Mouse (Mus musculus) CH12.LX (cell line): ENCODE results near the gene Fam178b. TPM values are rescaled to one million over a fixed set of nuclear protein-coding genes. Genes with fewer than 3 reads are reported as not detected.

Experiments
- DNase-seq: peaks from one replicate; pipeline ENCODE4 v3.0.0-alpha.2; 2013; ENCODE audit errors: extremely low read depth
- H3K27ac ChIP-seq: 2 replicates; pipeline ENCODE4 v1.5.1; 2012; ENCODE audit warnings: low read depth, mild to moderate bottlenecking, control low read depth, moderate library complexity; ENCODE audit not compliant: insufficient read depth
- H3K27me3 ChIP-seq: replicated peaks from 2 replicates; pipeline ENCODE3; 2012; ENCODE audit warnings: inconsistent platforms
- H3K36me3 ChIP-seq, 2 experiments: replicated peaks in 1 of 2; 2 replicates each; pipeline versions ENCODE3 to v1.6.1; 2012; ENCODE audit warnings: inconsistent platforms in 1 of 2, low read length in 1 of 2, mild to moderate bottlenecking in 1 of 2, mixed read lengths in 1 of 2, moderate library complexity in 1 of 2; ENCODE audit not compliant: control insufficient read depth in 1 of 2, insufficient read depth in 1 of 2
- H3K4me1 ChIP-seq, 2 experiments: 2 replicates each; pipeline ENCODE4 v1.6.1; 2012; ENCODE audit warnings: inconsistent platforms in 1 of 2, moderate library complexity in 1 of 2; ENCODE audit not compliant: insufficient read depth in 2 of 2, control insufficient read depth in 1 of 2
- H3K4me2 ChIP-seq: 2 replicates; pipeline ENCODE4 v1.6.1; 2012; ENCODE audit warnings: low read depth, mild to moderate bottlenecking, control low read depth; ENCODE audit not compliant: poor library complexity, insufficient read depth, severe bottlenecking
- H3K4me3 ChIP-seq, 3 experiments: fragments of 150-350 bp in 1 of 3; sonication (generic) in 1 of 3; replicated peaks in 1 of 3; 2 replicates each; pipeline versions ENCODE3 to v1.5.1; 2011 to 2012; ENCODE audit warnings: low read depth in 2 of 3, low read length in 2 of 3, mild to moderate bottlenecking in 2 of 3, moderate library complexity in 2 of 3, control low read depth in 1 of 3, improper control_type of control experiment in 1 of 3, inconsistent platforms in 1 of 3, mixed read lengths in 1 of 3; ENCODE audit not compliant: poor library complexity in 1 of 3
- H3K79me2 ChIP-seq: replicated peaks from 2 replicates; pipeline ENCODE4 v1.6.1; 2012; ENCODE audit warnings: mild to moderate bottlenecking, moderate library complexity; ENCODE audit not compliant: control insufficient read depth, poor library complexity, insufficient read depth, severe bottlenecking; ENCODE audit errors: extremely low read depth
- H3K9ac ChIP-seq: 2 replicates; pipeline ENCODE4 v1.6.1; 2012; ENCODE audit warnings: low read depth, mild to moderate bottlenecking, control low read depth, moderate library complexity; ENCODE audit not compliant: insufficient read depth
- H3K9me3 ChIP-seq: replicated peaks from 2 replicates; pipeline ENCODE3; 2012; ENCODE audit warnings: low read length, inconsistent platforms, mixed read lengths
- BHLHE40 ChIP-seq: IDR thresholded peaks from 2 replicates; pipeline ENCODE4 v1.6.1; 2011; ENCODE audit warnings: mild to moderate bottlenecking, low read depth, low read length, improper control_type of control experiment
- CHD2 ChIP-seq: IDR thresholded peaks from 2 replicates; pipeline ENCODE4 v1.6.1; 2011; ENCODE audit warnings: low read length, improper control_type of control experiment
- CTCF ChIP-seq, 2 experiments: IDR thresholded peaks in 1 of 2; conservative IDR thresholded peaks in 1 of 2; 2 replicates each; pipeline ENCODE4 v1.5.1; 2011 to 2012; ENCODE audit warnings: low read depth in 2 of 2, low read length in 2 of 2, improper control_type of control experiment in 1 of 2, inconsistent platforms in 1 of 2, mild to moderate bottlenecking in 1 of 2, moderate library complexity in 1 of 2
- E2F4 ChIP-seq: IDR thresholded peaks from 2 replicates; pipeline ENCODE4 v1.6.1; 2011; ENCODE audit warnings: low read depth, low read length, improper control_type of control experiment; ENCODE audit not compliant: insufficient replicate concordance
- ELF1 ChIP-seq: IDR thresholded peaks from 2 replicates; pipeline ENCODE4 v1.6.1; 2014; ENCODE audit warnings: low read depth, mild to moderate bottlenecking, inconsistent platforms, low read length, improper control_type of control experiment
- EP300 ChIP-seq: IDR thresholded peaks from 2 replicates; pipeline ENCODE4 v1.6.1; 2011; ENCODE audit warnings: low read length, improper control_type of control experiment
- ETS1 ChIP-seq: conservative IDR thresholded peaks from 2 replicates; pipeline ENCODE4 v1.6.1; 2012; ENCODE audit warnings: low read depth, mild to moderate bottlenecking, inconsistent platforms, low read length, improper control_type of control experiment, moderate library complexity
- HCFC1 ChIP-seq: IDR thresholded peaks from 2 replicates; pipeline ENCODE4 v1.6.1; 2012; ENCODE audit warnings: low read depth, mild to moderate bottlenecking, inconsistent platforms, low read length, improper control_type of control experiment
- IRF4 ChIP-seq: IDR thresholded peaks from 2 replicates; pipeline ENCODE4 v1.6.1; 2014; ENCODE audit warnings: low read depth, mild to moderate bottlenecking, inconsistent platforms, low read length, improper control_type of control experiment
- JUND ChIP-seq: conservative IDR thresholded peaks from 2 replicates; pipeline ENCODE4 v1.6.1; 2011; ENCODE audit warnings: low read depth, low read length, improper control_type of control experiment
- KAT2A ChIP-seq: IDR thresholded peaks from 2 replicates; pipeline ENCODE4 v1.6.1; 2012; ENCODE audit warnings: low read length, improper control_type of control experiment, inconsistent platforms; ENCODE audit not compliant: insufficient replicate concordance
- MAFK ChIP-seq: IDR thresholded peaks from 2 replicates; pipeline ENCODE4 v1.6.1; 2011; ENCODE audit warnings: low read length, improper control_type of control experiment; ENCODE audit not compliant: insufficient replicate concordance
- MAX ChIP-seq: IDR thresholded peaks from 2 replicates; pipeline ENCODE4 v1.6.1; 2011; ENCODE audit warnings: low read length, improper control_type of control experiment
- MEF2A ChIP-seq: IDR thresholded peaks from 2 replicates; pipeline ENCODE4 v1.6.1; 2014; ENCODE audit warnings: low read depth, mild to moderate bottlenecking, inconsistent platforms, low read length, improper control_type of control experiment, borderline replicate concordance
- MXI1 ChIP-seq: IDR thresholded peaks from 2 replicates; pipeline ENCODE4 v1.6.1; 2011; ENCODE audit warnings: mild to moderate bottlenecking, low read depth, low read length, improper control_type of control experiment
- MYC ChIP-seq: IDR thresholded peaks from 2 replicates; pipeline ENCODE4 v1.6.1; 2011; ENCODE audit warnings: low read depth, mild to moderate bottlenecking, improper control_type of control experiment, low read length
- NELFE ChIP-seq: IDR thresholded peaks from 2 replicates; pipeline ENCODE4 v1.6.1; 2011; ENCODE audit warnings: low read depth, low read length, improper control_type of control experiment
- NRF1 ChIP-seq: IDR thresholded peaks from 2 replicates; pipeline ENCODE4 v1.6.1; 2014; ENCODE audit warnings: low read depth, mild to moderate bottlenecking, inconsistent platforms, low read length, improper control_type of control experiment, moderate library complexity
- PAX5 ChIP-seq: IDR thresholded peaks from 2 replicates; pipeline ENCODE4 v1.6.1; 2012; ENCODE audit warnings: low read length, inconsistent platforms, mixed read lengths
- POLR2A ChIP-seq: IDR thresholded peaks from 2 replicates; pipeline ENCODE4 v1.6.1; 2011; ENCODE audit warnings: low read depth, mild to moderate bottlenecking, improper control_type of control experiment, low read length
- POLR2AphosphoS2 ChIP-seq: IDR thresholded peaks from 2 replicates; pipeline ENCODE4 v1.6.1; 2011; ENCODE audit warnings: low read depth, low read length, improper control_type of control experiment
- RAD21 ChIP-seq: IDR thresholded peaks from 2 replicates; pipeline ENCODE4 v1.6.1; 2011; ENCODE audit warnings: low read depth, mild to moderate bottlenecking, low read length, improper control_type of control experiment, moderate library complexity
- RCOR1 ChIP-seq: conservative IDR thresholded peaks from 2 replicates; pipeline ENCODE4 v1.6.1; 2012; ENCODE audit warnings: low read depth, mild to moderate bottlenecking, inconsistent platforms, low read length, improper control_type of control experiment
- SIN3A ChIP-seq: IDR thresholded peaks from 2 replicates; pipeline ENCODE4 v1.6.1; 2012; ENCODE audit warnings: low read length, improper control_type of control experiment, inconsistent platforms
- SMC3 ChIP-seq: IDR thresholded peaks from 2 replicates; pipeline ENCODE4 v1.6.1; 2011; ENCODE audit warnings: low read depth, low read length, improper control_type of control experiment
- TBP ChIP-seq: conservative IDR thresholded peaks from 2 replicates; pipeline ENCODE4 v1.6.1; 2011; ENCODE audit warnings: low read depth, low read length, improper control_type of control experiment
- TCF12 ChIP-seq: IDR thresholded peaks from 2 replicates; pipeline ENCODE4 v1.6.1; 2014; ENCODE audit warnings: low read depth, mild to moderate bottlenecking, inconsistent platforms, low read length, improper control_type of control experiment
- UBTF ChIP-seq: IDR thresholded peaks from 2 replicates; pipeline ENCODE4 v1.6.1; 2012; ENCODE audit warnings: low read depth, mild to moderate bottlenecking, inconsistent platforms, low read length, improper control_type of control experiment, moderate library complexity
- USF1 ChIP-seq: IDR thresholded peaks from 2 replicates; pipeline ENCODE4 v1.6.1; 2014; ENCODE audit warnings: low read depth, mild to moderate bottlenecking, inconsistent platforms, low read length, improper control_type of control experiment
- USF2 ChIP-seq: conservative IDR thresholded peaks from 2 replicates; pipeline ENCODE4 v1.6.1; 2011; ENCODE audit warnings: low read depth, low read length, improper control_type of control experiment
- ZC3H11A ChIP-seq: IDR thresholded peaks from 2 replicates; pipeline ENCODE4 v1.6.1; 2012; ENCODE audit warnings: low read depth, mild to moderate bottlenecking, inconsistent platforms, low read length, improper control_type of control experiment
- ZKSCAN1 ChIP-seq: IDR thresholded peaks from 2 replicates; pipeline ENCODE4 v1.6.1; 2012; ENCODE audit warnings: low read depth, inconsistent platforms, low read length, improper control_type of control experiment, borderline replicate concordance
- ZNF384 ChIP-seq: IDR thresholded peaks from 2 replicates; pipeline ENCODE4 v1.6.1; 2012; ENCODE audit warnings: low read depth, low read length, improper control_type of control experiment, inconsistent platforms
- dilution Hi-C: fragments of 300-500 bp; cut with MboI; formaldehyde crosslinking; loops from 2 replicates; pipeline ENCODE4 v1.14.3; 2020; ENCODE audit warnings: low sequenced_read_pairs; ENCODE audit not compliant: extremely low pct_unique_long_range_greater_than_20kb, extremely low pct_ligation_motif_present
- in situ Hi-C: fragments of 300-500 bp; cut with MboI; formaldehyde crosslinking; loops from 3 replicates; pipeline ENCODE4 v1.14.3; 2019; ENCODE audit warnings: low sequenced_read_pairs, low pct_ligation_motif_present, low pct_unique_long_range_greater_than_20kb, mixed read lengths
- polyA plus RNA-seq: library from polyadenylated mRNA; unstranded; fragments of >175 nt; gene quantifications from 2 replicates; pipeline ENCODE4 v1.2.1, GENCODE M21; 2012; ENCODE audit warnings: low read depth; ENCODE audit not compliant: insufficient read length
- total RNA-seq, 2 experiments: library from RNA; depleted of rRNA; stranded (reverse); fragments of 300-350 nt in 1 of 2; fragments of >200 nt in 1 of 2; gene quantifications; 2 replicates each; pipeline ENCODE4 v1.2.3; 2012 to 2014

Gene Fam178b
- total and polyA plus RNA-seq, 3 experiments = 0.50 TPM; not detected in 2

DNA sequence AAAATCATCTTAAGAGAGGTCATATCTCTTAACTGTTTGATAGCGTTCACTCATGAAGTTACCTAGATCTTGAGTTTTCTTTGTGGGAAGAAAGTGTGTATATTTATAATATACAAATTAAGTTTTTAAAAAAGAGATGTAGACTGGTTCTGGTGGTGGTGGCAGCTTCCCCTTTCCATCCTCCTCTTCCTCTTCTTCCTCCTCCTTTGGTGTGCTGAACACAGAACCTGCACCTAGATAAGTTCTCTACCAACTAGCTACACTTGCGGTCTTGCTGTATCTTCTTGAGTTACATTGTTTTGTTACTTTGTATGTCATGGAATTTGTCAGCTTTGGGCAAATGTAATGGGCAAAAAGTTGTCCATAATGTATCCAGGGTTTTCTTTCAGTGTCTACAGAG lies 28.1 kb upstream of the Fam178b start:
- TF ChIP-seq NRF1 (no peak), USF1 (no peak), USF2 (no peak), RAD21 (no peak)
- Histone ChIP-seq H3K27me3 (no peaks in the 10 kb centered on the region), H3K4me3 (no peak overlapping the region), H3K4me1 (peaks cover 8 to 33% of the 10 kb centered on the region in 2 experiments; a peak in 3 of 4 replicates), H3K79me2 (peaks cover 27% of the 10 kb centered on the region), H3K4me2 (no peak overlapping the region), H3K9me3 (peaks cover 10% of the 10 kb centered on the region), H3K36me3 (peaks cover 10 to 23% of the 10 kb centered on the region in 2 experiments), H3K27ac (no peak overlapping the region), H3K9ac (no peak overlapping the region)
- DNase-seq = no peak
- dilution Hi-C loops = no loop called here
- in situ Hi-C loops = no loop called here

- dilution Hi-C loops = no loop called here
- Histone ChIP-seq H3K27me3 (no peaks in the 10 kb centered on the region), H3K4me2 (peak within 1 kb of the TSS; percentile 75), H3K27ac (peak within 1 kb of the TSS; percentile 41), H3K9ac (peak within 1 kb of the TSS; percentile 81), H3K9me3 (peaks cover 10% of the 10 kb centered on the region), H3K4me1 (peaks cover 8 to 33% of the 10 kb centered on the region in 2 experiments; a peak in 3 of 4 replicates), H3K36me3 (peaks cover 22 to 35% of the 10 kb centered on the region in 2 experiments), H3K4me3 (peak within 1 kb of the TSS; percentile 87 to 97 (median 89)), H3K79me2 (peaks cover 27% of the 10 kb centered on the region)
- DNase-seq = peak; percentile 98
- in situ Hi-C loops = no loop called here
- TF ChIP-seq E2F4 = 0 out of 2 replicates have a peak, but pooled peaks have one; percentile 12
- no peak for TF ChIP-seq RAD21
- TF ChIP-seq MYC = no peak
- no peak for TF ChIP-seq ZKSCAN1
- TF ChIP-seq ZNF384 = no peak
- TF ChIP-seq USF2 = no peak
- TF ChIP-seq SMC3 = no peak
- TF ChIP-seq ZC3H11A = no peak
- TF ChIP-seq SIN3A = peak; percentile 86
- no peak for TF ChIP-seq UBTF
- no peak for TF ChIP-seq PAX5
- peak; percentile 54 for TF ChIP-seq NRF1
- no peak for TF ChIP-seq CTCF (conservative IDR thresholded peaks at IDR 0.05 in 1 of 2, IDR thresholded peaks at IDR 0.05 in 1 of 2; ENCODE audit: low read depth in 2 of 2, low read length in 2 of 2)
- TF ChIP-seq JUND = peak; percentile 92
- peak; percentile 84 for TF ChIP-seq POLR2A
- TF ChIP-seq POLR2AphosphoS2 = peak; percentile 68; the same call in 1 of the 2 replicates
- TF ChIP-seq MAFK = no peak
- 0 out of 2 replicates have a peak, but pooled peaks have one; percentile 32 for TF ChIP-seq KAT2A
- peak; percentile 34; the same call in 1 of the 2 replicates for TF ChIP-seq MAX
- no peak for TF ChIP-seq EP300
- peak; percentile 62; the same call in 1 of the 2 replicates for TF ChIP-seq MEF2A
- TF ChIP-seq TCF12 = peak; percentile 76
- peak; percentile 97 for TF ChIP-seq CHD2
- peak; percentile 90 for TF ChIP-seq ELF1
- peak; percentile 59 for TF ChIP-seq IRF4
- 0 out of 2 replicates have a peak, but pooled peaks have one; percentile 11 for TF ChIP-seq BHLHE40
- TF ChIP-seq HCFC1 = peak; percentile 78
- TF ChIP-seq RCOR1 = no peak
- TF ChIP-seq MXI1 = peak; percentile 88
- no peak for TF ChIP-seq USF1
- TF ChIP-seq TBP = peak; percentile 65; the same call in 1 of the 2 replicates
- 0 out of 2 replicates have a peak, but pooled peaks have one; percentile 19 for TF ChIP-seq ETS1
- TF ChIP-seq NELFE = peak; percentile 79
Measured at GRCm38 (mm10) chr1:36709854-36710280, 26.9 kb upstream of the Fam178b start, which contains the start of gene 4933424G06Rik. Gene 4933424G06Rik (plus strand): TSS chr1:36710149.
